Mouse (Mus musculus): ENCODE data around the gene Ttc16. TPM values are rescaled to one million over a fixed set of nuclear protein-coding genes. Genes with fewer than 3 reads are reported as not detected.

Gene Ttc16
- total and polyA plus RNA-seq, 2 experiments from 2014 or later = 0.44 to 3.2 TPM

DNA sequence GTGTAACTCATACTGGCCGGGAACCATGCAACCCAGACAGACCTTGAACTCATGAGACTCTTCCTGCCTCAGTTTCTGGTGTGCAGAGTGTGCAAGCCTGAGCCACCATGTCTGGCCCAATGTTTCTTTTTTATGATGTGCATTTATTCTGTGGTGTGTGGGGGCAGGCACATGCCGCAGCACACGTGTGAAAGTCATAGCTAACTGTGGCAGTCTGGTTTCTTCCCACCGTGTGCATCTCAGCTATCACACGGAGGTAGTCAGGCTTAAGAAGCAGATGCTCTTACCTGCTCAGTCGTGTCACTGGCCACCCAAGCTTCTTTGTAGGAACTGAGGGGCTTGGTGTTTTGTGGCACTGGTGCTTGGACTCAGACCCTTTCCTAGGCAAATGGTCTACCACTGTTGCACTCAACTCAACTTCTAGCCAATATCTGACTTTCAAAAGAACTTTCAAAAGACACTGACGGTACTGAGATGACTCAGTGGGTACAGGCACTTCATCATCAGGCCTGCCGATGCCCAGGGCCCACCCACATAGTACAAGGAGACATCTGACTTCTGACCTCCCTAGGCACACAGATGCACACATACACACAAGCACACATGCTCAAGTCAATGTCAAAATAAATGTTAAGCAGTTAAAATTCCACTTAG, 2.7 kb downstream of the Ttc16 start:
- WGBS = 88% methylated on average over 8 of the region's 8 CpGs
- TF ChIP-seq CTCF (IDR thresholded peaks at IDR 0.05) = no peak

DNA sequence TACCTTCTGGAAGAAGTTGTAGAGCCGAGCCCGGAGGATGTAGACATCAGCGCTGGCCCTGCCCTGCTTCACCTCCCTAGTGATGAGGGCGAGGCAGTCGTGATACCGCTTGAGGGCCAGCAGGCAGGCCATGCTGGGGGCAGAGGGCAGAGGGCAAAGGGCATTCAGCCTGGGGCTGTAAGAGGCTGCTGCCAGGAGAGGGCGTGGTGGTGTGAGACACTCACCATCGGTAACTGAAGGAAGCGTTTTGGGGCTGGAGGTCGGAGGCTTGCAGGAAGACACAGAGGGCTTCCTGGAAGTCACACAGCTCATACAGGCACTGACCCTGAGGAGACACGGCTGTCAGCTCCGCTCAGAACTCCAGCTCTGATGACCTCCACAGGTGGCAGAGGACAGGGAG, 3.5 kb downstream of the Ttc16 start:
- DNase-seq (ENCODE audit: low spot score) (no peak), ATAC-seq (ENCODE audit: low FRiP score) (no peak)
- Histone ChIP-seq H3K36me3 (ENCODE audit: insufficient read depth, low read length) (no peaks in the 10 kb centered on the region), H3K4me3 (ENCODE audit: low read depth, low read length) (no peak overlapping the region), H3K27ac (ENCODE audit: low read depth, low read length) (no peak overlapping the region), H3K4me1 (ENCODE audit: insufficient read depth, low read length) (peaks cover 11% of the 10 kb centered on the region), H3K27me3 (ENCODE audit: insufficient read depth, low read length) (no peaks in the 10 kb centered on the region), H3K4me2 (ENCODE audit: low read depth, low read length, poor library complexity, severe bottlenecking) (no peak overlapping the region), H3K9me3 (ENCODE audit: low read length) (no peaks in the 10 kb centered on the region), H3K9ac (replicated peaks; ENCODE audit: low read length, poor library complexity, severe bottlenecking) (no peak overlapping the region)
- TF ChIP-seq CTCF (IDR thresholded peaks at IDR 0.05) = no peak
- 35% methylated on average over 12 of the region's 12 CpGs for WGBS

More for the DNA sequence above, 2.7 kb downstream of the Ttc16 start:
- Histone ChIP-seq H3K9ac (replicated peaks; ENCODE audit: low read length, poor library complexity, severe bottlenecking) (no peak overlapping the region), H3K4me1 (ENCODE audit: insufficient read depth, low read length) (peaks cover 11% of the 10 kb centered on the region), H3K4me3 (ENCODE audit: low read depth, low read length) (no peak overlapping the region), H3K9me3 (ENCODE audit: low read length) (no peaks in the 10 kb centered on the region), H3K36me3 (ENCODE audit: insufficient read depth, low read length) (no peaks in the 10 kb centered on the region), H3K27ac (ENCODE audit: low read depth, low read length) (no peak overlapping the region), H3K27me3 (ENCODE audit: insufficient read depth, low read length) (no peaks in the 10 kb centered on the region), H3K4me2 (ENCODE audit: low read depth, low read length, poor library complexity, severe bottlenecking) (no peak overlapping the region)
- ATAC-seq (ENCODE audit: low FRiP score) = no peak
- no peak for DNase-seq (ENCODE audit: low spot score)

- Histone ChIP-seq H3K27ac (ENCODE audit: low read depth, low read length) (no peak overlapping the region), H3K27me3 (ENCODE audit: insufficient read depth, low read length) (no peaks in the 10 kb centered on the region), H3K4me1 (ENCODE audit: insufficient read depth, low read length) (no peaks in the 10 kb centered on the region), H3K9me3 (ENCODE audit: low read length) (no peaks in the 10 kb centered on the region), H3K36me3 (ENCODE audit: insufficient read depth, low read length) (no peaks in the 10 kb centered on the region), H3K4me3 (ENCODE audit: low read depth, low read length) (no peak overlapping the region), H3K4me2 (ENCODE audit: low read depth, low read length, poor library complexity, severe bottlenecking) (no peak overlapping the region), H3K9ac (replicated peaks; ENCODE audit: low read length, poor library complexity, severe bottlenecking) (no peak overlapping the region)
- no peak for TF ChIP-seq CTCF (IDR thresholded peaks at IDR 0.05)
- WGBS = 45% methylated on average over 5 of the region's 5 CpGs
- DNase-seq (ENCODE audit: low spot score) (peak; percentile 55), ATAC-seq (ENCODE audit: low FRiP score) (no peak)
Measured at GRCm38 (mm10) chr2:32769327-32770085, 5.9 kb downstream of the Ttc16 start.

GRCm38 (mm10) chr2:32768661-32769285, 6.7 kb downstream of the Ttc16 start:
- ATAC-seq (ENCODE audit: low FRiP score) = no peak
- DNase-seq (ENCODE audit: low spot score) = no peak
- no peaks in the 10 kb centered on the region for H3K36me3 ChIP-seq (ENCODE audit: insufficient read depth, low read length)
- TF ChIP-seq CTCF (IDR thresholded peaks at IDR 0.05) = no peak
- H3K9ac ChIP-seq (replicated peaks; ENCODE audit: low read length, poor library complexity, severe bottlenecking) = no peak overlapping the region
- H3K27me3 ChIP-seq (ENCODE audit: insufficient read depth, low read length) = no peaks in the 10 kb centered on the region
- H3K4me1 ChIP-seq (ENCODE audit: insufficient read depth, low read length) = no peaks in the 10 kb centered on the region
- no peak overlapping the region for H3K4me3 ChIP-seq (ENCODE audit: low read depth, low read length)
- H3K9me3 ChIP-seq (ENCODE audit: low read length) = no peaks in the 10 kb centered on the region
- H3K4me2 ChIP-seq (ENCODE audit: low read depth, low read length, poor library complexity, severe bottlenecking) = no peak overlapping the region
- H3K27ac ChIP-seq (ENCODE audit: low read depth, low read length) = no peak overlapping the region
- 53% methylated on average over 19 of the region's 19 CpGs for WGBS

GRCm38 (mm10) chr2:32767241-32767640, 8.2 kb downstream of the Ttc16 start:
- no peak for TF ChIP-seq CTCF (IDR thresholded peaks at IDR 0.05)
- H3K4me1 ChIP-seq (ENCODE audit: insufficient read depth, low read length) = no peaks in the 10 kb centered on the region
- H3K4me2 ChIP-seq (ENCODE audit: low read depth, low read length, poor library complexity, severe bottlenecking) = no peak overlapping the region
- H3K36me3 ChIP-seq (ENCODE audit: insufficient read depth, low read length) = peaks cover 10% of the 10 kb centered on the region
- no peak for DNase-seq (ENCODE audit: low spot score)
- H3K27me3 ChIP-seq (ENCODE audit: insufficient read depth, low read length) = no peaks in the 10 kb centered on the region
- ATAC-seq (ENCODE audit: low FRiP score) = no peak
- H3K27ac ChIP-seq (ENCODE audit: low read depth, low read length) = no peak overlapping the region
- no peak overlapping the region for H3K9ac ChIP-seq (replicated peaks; ENCODE audit: low read length, poor library complexity, severe bottlenecking)
- no peaks in the 10 kb centered on the region for H3K9me3 ChIP-seq (ENCODE audit: low read length)
- 63% methylated on average over 12 of the region's 12 CpGs for WGBS
- no peak overlapping the region for H3K4me3 ChIP-seq (ENCODE audit: low read depth, low read length)

DNA sequence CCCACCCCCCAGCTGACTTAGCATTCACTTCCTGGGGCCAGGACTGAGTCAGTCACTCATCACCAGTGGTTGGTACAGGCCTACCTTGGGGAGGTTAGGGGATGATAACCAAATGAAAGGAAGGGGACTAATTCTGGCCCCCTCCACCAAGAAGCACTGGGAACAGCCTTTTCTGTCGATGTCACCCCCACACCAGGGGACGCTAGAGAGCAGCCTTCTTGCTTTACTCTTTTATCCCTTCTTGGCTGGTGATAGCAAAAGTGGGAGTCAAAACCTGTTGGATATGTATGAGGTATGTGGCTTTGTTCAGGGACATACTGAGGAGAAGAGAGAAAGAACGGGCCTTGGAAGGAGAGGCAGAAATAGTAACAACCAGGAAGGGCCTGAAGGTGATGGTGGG, 12.1 kb downstream of the Ttc16 start:
- no peak overlapping the region for H3K4me3 ChIP-seq (ENCODE audit: low read depth, low read length)
- 83% methylated on average over 3 of the region's 3 CpGs for WGBS
- H3K4me2 ChIP-seq (ENCODE audit: low read depth, low read length, poor library complexity, severe bottlenecking) = no peak overlapping the region
- H3K27ac ChIP-seq (ENCODE audit: low read depth, low read length) = no peak overlapping the region
- TF ChIP-seq CTCF (IDR thresholded peaks at IDR 0.05) = peak; percentile 45
- H3K9ac ChIP-seq (replicated peaks; ENCODE audit: low read length, poor library complexity, severe bottlenecking) = no peak overlapping the region
- peaks cover 29% of the 10 kb centered on the region for H3K36me3 ChIP-seq (ENCODE audit: insufficient read depth, low read length)
- H3K4me1 ChIP-seq (ENCODE audit: insufficient read depth, low read length) = no peaks in the 10 kb centered on the region
- no peaks in the 10 kb centered on the region for H3K27me3 ChIP-seq (ENCODE audit: insufficient read depth, low read length)
- no peaks in the 10 kb centered on the region for H3K9me3 ChIP-seq (ENCODE audit: low read length)
- DNase-seq (ENCODE audit: low spot score) = no peak
- ATAC-seq (ENCODE audit: low FRiP score) = no peak
